Mouse (Mus musculus) cerebellum, postnatal 25 days (tissue): ENCODE results near the gene Ubn2.
"Not testable (repeated sequence)": the region's sequence is repeated elsewhere in the genome, so short reads cannot be mapped to it uniquely, and the experiment has no call there.

Source experiments
- DNase-seq, 2 experiments: peaks; one replicate each; pipeline ENCODE4 v3.0.0; 2021; ENCODE audit warnings: mixed read lengths in 2 of 2

Ubn2 gene

GRCm38 (mm10) chr6:38433261-38434033, at the start of gene Ubn2:
Gene Ubn2, plus strand, starts transcription at chr6:38433950.
- peak; percentile 98 to 99 for DNase-seq

- DNase-seq: peak in 1 of 2 experiments; percentile 28
These were observed 44.1 kb upstream of the Ubn2 start for GRCm38 (mm10) chr6:38389671-38390070.

- peak; percentile 11 to 22 for DNase-seq
These were observed 1.3 kb upstream of the Ubn2 start for GRCm38 (mm10) chr6:38432457-38432856.

DNA sequence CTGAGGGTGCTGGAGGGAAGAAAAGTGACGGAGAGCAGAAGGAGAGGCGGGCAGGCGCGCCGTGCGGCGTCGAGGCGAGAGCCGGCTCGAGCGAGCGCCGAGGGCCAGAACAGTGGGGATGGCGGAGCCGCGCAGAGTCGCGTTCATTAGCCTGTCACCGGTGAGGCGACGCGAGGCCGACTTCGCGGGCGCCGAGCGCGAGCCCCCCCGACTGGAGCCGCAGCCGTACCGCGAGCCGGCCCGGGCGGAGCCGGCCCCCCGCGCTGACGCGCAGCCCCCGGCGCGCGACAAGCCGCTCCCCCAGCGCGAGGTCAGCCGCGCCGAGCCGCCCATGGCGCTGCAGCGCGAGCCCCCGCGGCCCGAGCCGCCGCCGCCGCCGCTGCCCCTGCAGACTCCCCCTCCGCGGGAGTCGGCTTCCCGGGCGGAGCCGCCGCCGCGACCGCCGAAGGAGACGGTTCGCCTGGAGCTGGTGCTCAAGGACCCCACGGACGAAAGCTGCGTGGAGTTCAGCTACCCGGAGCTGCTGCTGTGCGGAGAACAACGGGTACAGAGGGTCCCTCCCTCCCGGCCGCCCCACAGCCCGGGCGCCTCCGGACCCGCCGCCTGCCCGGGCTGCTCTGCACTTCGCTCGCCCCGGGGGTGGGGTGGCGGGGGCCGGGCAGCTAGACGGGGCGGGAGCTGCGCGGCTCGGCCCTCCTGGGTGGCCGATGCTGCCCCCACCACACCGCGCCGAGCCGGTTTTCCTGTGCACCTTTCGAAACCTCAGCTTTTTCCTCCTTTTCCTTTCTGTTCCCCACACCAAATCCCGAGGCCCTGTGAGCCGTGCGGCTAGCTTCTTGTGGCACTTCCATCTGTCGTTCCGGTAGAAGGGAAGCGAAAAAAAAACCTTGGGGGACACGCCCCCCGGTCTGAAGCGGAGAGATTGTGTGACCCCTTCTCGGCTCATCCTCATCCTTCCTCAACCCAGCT, 589 bp downstream of the Ubn2 start:
- peak; percentile 65 to 68 for DNase-seq

GRCm38 (mm10) chr6:38443842-38444241, 10.1 kb downstream of the Ubn2 start:
- no peak for DNase-seq

GRCm38 (mm10) chr6:38448295-38448694, 14.5 kb downstream of the Ubn2 start:
- no peak for DNase-seq

DNA sequence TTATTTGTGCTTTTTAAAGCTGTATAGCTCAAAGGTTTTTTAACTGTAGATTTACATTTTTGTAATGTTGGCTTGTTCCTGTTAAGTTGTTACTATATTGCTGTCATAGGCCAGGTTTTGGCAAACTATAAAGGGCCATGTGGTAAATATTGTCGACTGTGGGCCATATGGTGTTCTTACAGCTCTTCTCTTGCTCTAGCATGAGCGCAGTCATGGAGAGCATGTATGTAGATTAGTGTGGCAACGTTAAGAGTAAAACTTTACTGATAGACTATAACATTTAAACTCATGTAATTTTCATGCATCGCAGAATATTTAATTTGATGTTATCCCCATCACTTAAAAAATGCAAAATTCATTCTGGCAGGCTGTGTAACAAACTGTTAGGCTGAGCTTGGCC, 19.3 kb downstream of the Ubn2 start:
- no peak for DNase-seq

DNA sequence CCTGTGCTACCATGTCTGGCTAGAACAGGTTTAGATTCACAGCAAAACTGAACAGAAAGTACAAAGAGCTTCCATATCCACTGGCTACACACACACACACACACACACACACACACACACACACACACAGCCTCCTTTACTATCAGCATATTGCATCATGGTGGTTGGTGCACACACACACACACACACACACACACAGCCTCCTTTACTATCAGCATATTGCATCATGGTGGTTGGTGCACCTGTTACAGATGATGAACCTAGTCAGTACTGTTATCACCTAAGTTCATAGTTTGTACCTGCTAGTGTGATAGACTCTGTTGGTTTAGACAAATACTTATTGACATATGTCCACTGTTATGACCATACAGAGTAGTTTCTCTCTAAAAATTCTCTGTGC, 22.7 kb downstream of the Ubn2 start:
- not testable (repeated sequence) for DNase-seq

DNA sequence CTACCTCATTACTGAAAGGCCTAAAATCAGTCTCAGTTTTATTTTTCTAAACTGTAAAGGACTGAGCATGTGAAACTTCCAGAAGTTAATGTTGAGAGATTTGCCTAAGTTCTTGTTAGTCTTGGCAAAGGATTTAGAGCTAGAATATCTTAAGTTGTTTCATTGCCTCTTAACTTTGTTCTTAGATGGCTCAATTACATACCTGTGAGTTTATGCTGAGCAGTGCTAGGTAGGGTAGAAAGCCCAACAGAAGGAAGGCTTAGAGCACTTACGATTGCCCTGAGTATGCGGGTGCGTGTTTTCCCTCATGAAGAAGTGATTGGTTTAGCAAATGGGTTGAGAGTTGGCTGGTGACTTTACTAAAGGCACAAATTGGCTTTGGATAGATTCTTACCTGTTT, 24.3 kb downstream of the Ubn2 start:
- DNase-seq: no peak

- DNase-seq: no peak
These were observed 35.8 kb downstream of the Ubn2 start for GRCm38 (mm10) chr6:38469591-38469990.

DNA sequence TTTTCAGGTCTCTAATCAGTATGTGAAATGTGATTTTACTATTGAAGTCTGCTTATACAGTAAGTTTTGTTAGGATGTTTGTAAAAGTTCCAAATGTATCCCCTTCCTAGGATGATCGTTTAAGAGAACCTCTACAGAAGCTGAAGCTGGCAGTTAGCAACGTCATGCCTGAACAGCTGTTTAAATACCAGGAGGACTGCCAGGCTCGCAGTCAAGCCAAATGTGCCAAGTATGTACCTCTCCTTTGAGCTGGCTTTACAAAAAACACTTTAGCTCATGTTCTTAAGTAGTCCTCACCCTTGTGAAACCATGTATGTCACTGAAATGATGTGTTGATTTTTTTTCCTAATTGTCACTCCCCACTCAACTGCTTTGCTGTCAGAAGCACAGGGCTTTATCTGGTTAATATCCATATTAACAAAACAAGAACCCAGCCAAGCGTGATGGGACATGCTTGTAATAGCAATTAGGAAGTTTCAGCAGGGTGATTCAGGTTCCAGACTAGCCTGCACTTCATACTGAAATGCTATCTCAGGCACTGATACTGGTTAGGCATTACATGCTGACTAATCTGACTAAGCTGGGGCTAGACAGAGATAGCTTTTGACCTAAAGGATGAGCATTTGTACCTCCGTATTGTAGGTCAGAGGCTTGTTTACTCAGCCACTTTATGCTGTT, 48.1 kb downstream of the Ubn2 start:
- no peak for DNase-seq

GRCm38 (mm10) chr6:38492550-38492949, 58.8 kb downstream of the Ubn2 start:
- peak; percentile 31 to 61 for DNase-seq

GRCm38 (mm10) chr6:38495641-38496040, 61.9 kb downstream of the Ubn2 start:
- DNase-seq: no peak

DNA sequence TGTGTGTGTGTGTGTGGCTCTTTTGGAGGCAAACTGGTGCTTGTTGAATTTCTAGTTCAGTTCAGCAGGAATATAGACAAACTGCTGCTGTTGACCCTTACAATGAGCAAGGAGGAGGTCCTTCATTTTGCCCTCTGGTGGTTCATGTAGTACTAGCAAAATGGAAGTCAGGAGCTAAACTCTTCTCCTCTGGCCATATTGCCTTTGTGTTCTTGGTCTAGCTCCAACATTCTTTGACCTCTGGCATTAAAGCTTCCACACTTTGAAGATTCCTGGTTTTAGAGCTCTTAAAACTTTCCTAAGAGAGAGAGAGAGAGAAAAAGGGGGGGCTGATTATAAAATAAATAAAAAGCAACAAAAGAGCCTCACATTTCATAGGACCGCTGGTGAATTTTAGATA, 78.3 kb downstream of the Ubn2 start:
- DNase-seq: no peak

DNA sequence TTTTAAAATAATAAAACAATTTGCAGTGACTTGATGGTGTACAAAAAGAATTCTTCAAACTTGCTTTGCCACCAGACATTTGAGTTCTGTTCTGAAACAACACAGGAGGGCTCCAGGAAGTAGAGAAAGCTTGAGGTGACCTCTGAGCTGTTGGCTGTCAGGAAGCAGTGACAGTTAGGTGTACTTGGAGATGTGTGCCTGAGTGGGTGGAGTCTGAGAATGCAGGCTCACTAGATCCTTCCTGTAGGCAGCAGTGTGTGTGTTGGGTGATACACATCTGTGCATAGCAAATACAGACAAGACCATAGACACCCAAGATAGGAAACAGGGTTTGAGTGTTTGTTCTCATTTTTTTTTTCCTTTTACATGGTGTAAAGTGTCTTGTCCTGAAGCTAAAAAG, 79.1 kb downstream of the Ubn2 start:
- DNase-seq: no peak

DNA sequence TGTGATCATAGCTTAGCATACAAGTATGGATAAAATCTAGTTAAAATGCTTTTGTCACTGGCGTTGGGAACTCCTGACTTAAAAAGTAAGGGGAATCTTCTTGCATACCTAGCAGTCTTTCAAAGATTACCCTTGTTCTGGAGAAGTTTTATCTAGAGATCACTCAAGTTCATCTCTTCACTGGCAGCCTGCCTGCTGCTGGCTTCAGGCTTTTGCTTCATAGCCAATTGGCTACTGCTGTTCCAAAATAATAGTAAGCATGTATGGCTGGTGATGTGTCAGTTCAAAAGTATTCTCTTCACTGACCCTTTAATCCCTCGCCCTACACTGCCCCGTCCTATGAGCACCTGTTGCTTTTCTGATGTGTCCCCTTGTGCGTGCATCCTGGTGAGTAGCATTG, 81.5 kb downstream of the Ubn2 start:
- no peak for DNase-seq

DNA sequence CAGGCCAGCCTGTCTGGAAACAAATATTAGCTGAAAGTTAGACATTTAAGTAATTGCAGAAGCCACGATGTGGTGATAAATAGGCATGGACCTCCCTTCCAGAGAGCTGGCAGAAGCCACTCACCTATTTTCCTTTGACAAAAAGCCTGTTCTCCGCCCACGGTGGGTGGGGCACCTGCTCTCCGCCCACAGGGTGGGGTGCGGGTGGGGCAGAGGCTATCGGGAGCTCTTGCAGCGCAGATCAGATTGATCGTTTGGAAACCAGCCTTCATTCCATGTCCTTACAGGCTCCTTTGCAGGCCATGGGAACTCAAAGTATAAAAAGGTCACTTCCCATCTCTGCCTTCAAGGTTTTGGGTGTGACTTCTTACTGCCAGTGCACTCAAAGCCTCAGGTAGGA, 90.1 kb downstream of the Ubn2 start:
- DNase-seq: no peak

GRCm38 (mm10) chr6:38531211-38531820, 97.6 kb downstream of the Ubn2 start:
- DNase-seq: peak in 1 of 2 experiments; percentile 30

DNA sequence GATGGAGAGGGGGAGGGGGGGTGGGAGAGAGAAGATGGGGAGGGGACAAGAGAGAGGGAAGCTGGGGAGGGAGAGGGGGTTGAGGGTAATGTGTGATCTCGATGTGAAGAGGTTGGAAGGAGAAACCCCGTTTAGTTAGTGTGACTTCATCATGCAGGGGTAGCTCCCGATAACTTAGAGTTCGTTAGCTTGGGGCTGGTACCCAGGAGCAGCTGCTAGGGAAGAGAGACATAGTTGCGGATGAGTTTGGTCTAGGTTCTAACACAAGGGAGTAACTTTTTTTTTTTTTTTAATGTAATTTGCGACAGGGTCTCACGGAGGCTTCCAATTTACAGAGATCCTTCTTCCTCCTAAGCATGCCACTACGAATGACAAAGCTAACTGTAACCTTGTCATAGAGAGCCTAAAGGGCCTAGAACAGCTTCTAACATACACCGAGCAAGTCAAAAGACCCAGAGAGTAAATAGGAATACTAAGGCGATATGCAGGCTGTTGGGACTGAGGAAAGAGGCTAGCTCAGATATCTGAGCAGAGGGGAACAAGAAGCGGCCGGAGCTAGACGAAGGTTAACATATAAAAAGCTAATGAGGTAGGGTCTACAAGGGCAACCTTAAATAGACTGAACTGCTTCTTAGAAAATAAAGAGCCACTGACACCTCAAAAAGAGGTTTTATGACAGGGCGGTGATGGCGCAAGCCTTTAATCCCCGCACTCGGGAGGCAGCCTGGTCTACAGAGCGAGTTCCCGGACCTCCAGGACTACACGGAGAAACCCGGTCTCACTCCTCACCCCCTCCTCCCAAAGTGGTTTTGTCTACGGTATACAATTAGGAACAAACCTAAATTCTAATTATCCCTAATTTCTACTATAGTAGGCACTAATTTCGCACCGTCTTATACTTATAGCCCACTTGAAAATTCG, 99.0 kb downstream of the Ubn2 start:
- DNase-seq: peak; percentile 65 to 69

GRCm38 (mm10) chr6:38533428-38534405, 100.0 kb downstream of the Ubn2 start, which contains the start of gene Fmc1:
Gene Fmc1, plus strand, starts transcription at chr6:38533502.
- peak; percentile 98 to 99 for DNase-seq
